Mouse (Mus musculus): Measurements from ENCODE around the gene Wscd2. TPM values are rescaled to one million over a fixed set of nuclear protein-coding genes. Genes with fewer than 3 reads are reported as not detected.

The Wscd2 gene
- polyA plus RNA-seq, 1 experiment from 2014 or later, result 13.7 TPM

Other genes starting within 250 kb of the Wscd2 start
- gene Sgsm1, start 179.5 kb upstream of the Wscd2 start, polyA plus RNA-seq (2014; fragmentation: Nextera tagmentation; extraction: Ambion mirVana), result 14.8 and 15.0 TPM in 2 replicates
- not detected in 2 replicates for gene Aym1, start 133.0 kb upstream of the Wscd2 start, polyA plus RNA-seq (2014; fragmentation: Nextera tagmentation; extraction: Ambion mirVana)
- 1.7 and 2.7 TPM in 2 replicates for gene Cmklr1, start 160.1 kb downstream of the Wscd2 start, polyA plus RNA-seq (2014; fragmentation: Nextera tagmentation; extraction: Ambion mirVana)
- not detected in 2 replicates for gene 1700069L16Rik, start 234.4 kb downstream of the Wscd2 start, polyA plus RNA-seq (2014; fragmentation: Nextera tagmentation; extraction: Ambion mirVana)
- 7.0 and 7.5 TPM in 2 replicates for gene Ficd, start 245.5 kb downstream of the Wscd2 start, polyA plus RNA-seq (2014; fragmentation: Nextera tagmentation; extraction: Ambion mirVana)

All from hindbrain, embryonic 14.5 days (tissue).